Mouse (Mus musculus) neutrophil, adult 83 days (primary cell): ENCODE measurements around the gene Usf3. TPM values are rescaled to one million over a fixed set of nuclear protein-coding genes. Genes with fewer than 3 reads are reported as not detected.

Experiments used
- total RNA-seq, 2 experiments: library from RNA; stranded (reverse); gene quantifications; one replicate each; pipeline ENCODE4 v1.2.4; 2023

Gene Usf3
- 10 to 100 TPM; 28.0 to 29.2 TPM for total RNA-seq

DNA sequence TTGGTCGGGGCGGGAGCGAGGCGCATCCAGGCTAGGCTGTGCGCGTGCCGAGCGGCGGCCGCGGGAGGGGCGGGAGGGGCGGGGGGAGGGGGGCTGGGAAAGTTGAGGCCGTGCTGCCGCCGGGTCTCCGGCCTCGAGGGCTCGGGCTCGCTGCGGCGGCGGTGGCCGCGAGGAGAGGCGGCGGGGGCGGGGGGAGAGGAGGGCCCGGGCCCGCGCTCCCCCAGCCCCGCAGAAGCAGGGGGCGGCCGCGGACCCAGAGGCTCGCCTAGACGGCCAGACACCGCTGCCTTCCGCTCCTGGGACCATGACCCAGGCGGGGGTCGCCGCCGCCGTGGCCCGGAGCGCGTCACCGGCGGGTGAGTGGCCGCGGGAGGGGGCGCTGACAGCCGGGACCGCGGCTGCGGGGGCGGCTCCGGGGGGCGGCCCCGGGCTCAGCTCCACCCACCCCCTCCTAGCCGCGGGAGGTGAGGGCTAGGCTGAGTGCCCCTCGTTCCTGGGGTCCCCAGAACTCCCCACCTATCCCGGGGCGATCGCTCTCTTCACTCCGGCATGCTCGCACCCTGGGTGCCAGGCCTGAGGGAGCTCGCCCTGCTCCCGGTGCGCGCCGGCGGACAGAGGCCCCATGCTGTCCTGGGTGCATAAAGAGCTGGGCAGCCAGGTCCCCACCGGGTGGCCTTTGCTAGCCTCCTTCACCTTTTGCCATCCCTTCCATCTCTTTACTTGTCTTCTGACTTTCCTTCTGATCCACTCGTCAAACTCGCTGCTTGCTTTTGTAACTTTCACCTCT lies at the start of gene Usf3:
Usf3 (plus strand) TSS at position 92 of the 787 bp plus-strand sequence.

DNA sequence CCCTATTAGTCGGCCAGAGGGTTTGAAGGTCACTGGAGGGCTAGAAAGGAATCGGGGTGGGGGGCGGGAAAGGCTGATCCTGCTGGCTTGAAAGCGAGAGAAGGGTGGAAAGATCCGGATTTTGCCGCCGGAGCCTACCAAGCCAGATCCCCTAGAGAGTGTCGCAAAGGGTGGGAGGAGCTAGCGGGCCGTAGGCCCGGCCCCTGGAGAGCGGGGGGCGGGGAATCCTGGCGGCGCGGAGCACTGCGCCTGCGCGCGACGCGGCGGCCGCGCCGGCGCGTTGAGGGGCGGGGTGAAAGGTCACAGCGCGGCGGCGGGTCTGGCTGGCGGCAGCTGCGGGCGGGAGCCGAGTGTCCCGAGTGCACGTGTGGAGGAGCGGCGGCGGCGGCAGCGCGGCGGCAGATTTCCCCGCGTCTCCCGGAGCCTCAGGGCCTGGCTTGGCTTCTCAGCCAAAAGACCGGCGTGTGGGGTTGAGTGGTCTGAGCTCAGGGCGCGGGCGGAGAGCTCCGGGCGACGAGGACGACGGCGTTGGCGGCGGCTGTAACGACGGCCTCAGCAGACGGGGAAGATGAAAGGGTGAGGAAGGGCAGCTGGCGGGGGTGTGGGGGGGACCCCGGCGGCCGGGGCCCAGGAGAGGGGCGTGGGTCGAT lies 33.4 kb upstream of the Usf3 start, which contains the start of the genes Atp6v1a and Naa50:
Atp6v1a (minus strand) TSS at position 170 of the 650 bp plus-strand sequence.
Naa50 (plus strand) TSS at position 295 of the 650 bp plus-strand sequence.

Other genes with a start within 250 kb of the Usf3 start
- gene Qtrt2, start 246.4 kb upstream of the Usf3 start, total RNA-seq = 1 to 10 TPM; 7.8 to 9.0 TPM
- 1 to 10 TPM in 1 of 2 experiments, under 1 TPM in 1; 0.94 to 1.4 TPM for gene Zdhhc23, start 193.5 kb upstream of the Usf3 start, total RNA-seq
- gene Gramd1c, start 109.9 kb upstream of the Usf3 start, total RNA-seq = under 1 TPM; 0.33 to 0.35 TPM
- gene Atp6v1a, start 33.5 kb upstream of the Usf3 start, total RNA-seq = 100 to 1,000 TPM in 1 of 2 experiments, 10 to 100 TPM in 1; 81.0 to 102 TPM
- 10 to 100 TPM; 31.6 to 39.9 TPM for gene Naa50, start 33.4 kb upstream of the Usf3 start, total RNA-seq
- under 1 TPM in 1 of 2 experiments, not detected in 1; 0.15 TPM for gene Sidt1, start 159.9 kb downstream of the Usf3 start, total RNA-seq
- gene Spice1, start 173.9 kb downstream of the Usf3 start, total RNA-seq = 1 to 10 TPM; 8.7 to 9.2 TPM
- gene Cfap44, start 221.6 kb downstream of the Usf3 start, total RNA-seq = not detected